Comparison of ENCODE assay signal across 8 mouse cellular contexts in the genomic region with DNA sequence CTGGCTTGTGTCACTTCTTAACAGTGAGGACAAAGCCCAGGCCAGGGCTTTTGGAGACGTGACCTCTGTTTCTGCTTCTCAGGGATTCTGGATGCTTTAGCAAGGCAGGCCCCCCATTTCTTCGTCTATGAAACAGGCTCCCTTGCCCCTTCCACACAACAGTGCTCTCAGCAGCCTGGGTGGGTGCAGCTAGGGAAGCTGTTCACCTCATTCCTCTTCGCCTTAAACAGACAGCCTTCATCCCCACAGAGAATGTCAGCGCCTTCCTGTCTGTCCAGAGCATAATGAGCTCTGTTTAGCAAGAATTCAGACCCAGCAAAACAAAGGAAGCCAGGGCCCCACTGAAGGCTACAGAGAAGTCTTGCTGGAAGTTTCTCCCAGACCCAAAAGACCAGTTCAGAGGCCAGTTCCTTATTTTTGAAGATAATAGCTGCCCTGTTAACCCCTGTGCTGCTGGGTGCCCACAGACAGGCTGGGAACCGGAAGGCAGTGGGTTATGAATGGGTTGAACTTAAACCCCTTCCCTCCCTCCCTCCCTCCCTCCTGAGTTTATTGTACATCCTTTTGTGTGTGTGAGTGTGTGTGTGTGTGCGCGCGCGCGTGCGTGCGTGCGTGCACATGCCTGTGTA. TPM values are rescaled to one million over a fixed set of nuclear protein-coding genes. Genes with fewer than 3 reads are reported as not detected.
DNase-seq lines count a peak whose midpoint lies in the region; ATAC-seq and TF ChIP-seq lines count a peak whose summit lies in the region.

No protein-coding gene starts in this region.

- 59% methylated on average over 13 of the region's 13 CpGs for WGBS in embryonic facial prominence, embryonic 14.5 days
- 45% methylated on average over 13 of the region's 13 CpGs for WGBS in hindbrain, embryonic 12.5 days
- WGBS in liver, embryonic 12.5 days (ENCODE audit: insufficient replicate concordance), result 39% methylated on average over 13 of the region's 13 CpGs
- WGBS in neural tube, embryonic 14.5 days, result 40% methylated on average over 13 of the region's 13 CpGs

- no peak for DNase-seq in layer of hippocampus, adult 2 months (ENCODE audit: low spot score in 2 of 2)
- DNase-seq in layer of hippocampus, postnatal 14 days (ENCODE audit: low spot score in 2 of 2), result no peak
- DNase-seq in embryonic facial prominence, embryonic 14.5 days (ENCODE audit: low spot score), result peak; percentile 52
- DNase-seq in frontal cortex, postnatal 14 days (ENCODE audit: low spot score in 2 of 2), result no peak
- DNase-seq in adrenal gland, postnatal 4 days (ENCODE audit: low spot score in 2 of 2), result no peak

- H3K4me3 ChIP-seq in layer of hippocampus, adult 2 months, result no peak overlapping the region
- no peak overlapping the region for H3K4me3 ChIP-seq in embryonic facial prominence, embryonic 14.5 days (ENCODE audit: low read depth, low read length)
- no peak overlapping the region for H3K4me3 ChIP-seq in hindbrain, embryonic 12.5 days
- H3K4me3 ChIP-seq in liver, embryonic 12.5 days, result no peak overlapping the region
- H3K4me3 ChIP-seq in neural tube, embryonic 14.5 days (ENCODE audit: low read depth, low read length), result no peak overlapping the region

- no peaks in the 10 kb centered on the region for H3K27me3 ChIP-seq in embryonic facial prominence, embryonic 14.5 days (replicated peaks; ENCODE audit: control insufficient read depth, insufficient read depth, low read length)
- no peaks in the 10 kb centered on the region for H3K27me3 ChIP-seq in hindbrain, embryonic 12.5 days
- no peaks in the 10 kb centered on the region for H3K27me3 ChIP-seq in liver, embryonic 12.5 days (replicated peaks)
- H3K27me3 ChIP-seq in neural tube, embryonic 14.5 days (ENCODE audit: control insufficient read depth, insufficient read depth, low read length), result no peaks in the 10 kb centered on the region

- H3K36me3 ChIP-seq in embryonic facial prominence, embryonic 14.5 days (ENCODE audit: control insufficient read depth, insufficient read depth, low read length), result no peaks in the 10 kb centered on the region
- no peaks in the 10 kb centered on the region for H3K36me3 ChIP-seq in hindbrain, embryonic 12.5 days
- no peaks in the 10 kb centered on the region for H3K36me3 ChIP-seq in liver, embryonic 12.5 days
- H3K36me3 ChIP-seq in neural tube, embryonic 14.5 days (ENCODE audit: control insufficient read depth, insufficient read depth, low read length), result no peaks in the 10 kb centered on the region

- H3K4me1 ChIP-seq in embryonic facial prominence, embryonic 14.5 days (ENCODE audit: control insufficient read depth, insufficient read depth, low read length), result peaks cover 35% of the 10 kb centered on the region
- peaks cover 35% of the 10 kb centered on the region for H3K4me1 ChIP-seq in hindbrain, embryonic 12.5 days
- peaks cover 30% of the 10 kb centered on the region for H3K4me1 ChIP-seq in liver, embryonic 12.5 days
- 0 out of 2 replicates have a peak, but pooled peaks cover 16% of the 10 kb centered on the region for H3K4me1 ChIP-seq in neural tube, embryonic 14.5 days (ENCODE audit: control insufficient read depth, insufficient read depth, low read length)

- H3K9ac ChIP-seq in embryonic facial prominence, embryonic 14.5 days (ENCODE audit: low read depth, low read length), result peak overlapping the region; percentile 19; the same call in 1 of the 2 replicates
- no peak overlapping the region for H3K9ac ChIP-seq in hindbrain, embryonic 12.5 days
- no peak overlapping the region for H3K9ac ChIP-seq in liver, embryonic 12.5 days
- no peak overlapping the region for H3K9ac ChIP-seq in neural tube, embryonic 14.5 days (replicated peaks; ENCODE audit: low read depth, low read length)

- no peaks in the 10 kb centered on the region for H3K9me3 ChIP-seq in embryonic facial prominence, embryonic 14.5 days (ENCODE audit: control insufficient read depth, low read length)
- no peaks in the 10 kb centered on the region for H3K9me3 ChIP-seq in hindbrain, embryonic 12.5 days (replicated peaks)
- H3K9me3 ChIP-seq in liver, embryonic 12.5 days (replicated peaks), result no peaks in the 10 kb centered on the region
- no peaks in the 10 kb centered on the region for H3K9me3 ChIP-seq in neural tube, embryonic 14.5 days (ENCODE audit: control insufficient read depth, low read length)

- H3K4me2 ChIP-seq in embryonic facial prominence, embryonic 14.5 days (ENCODE audit: low read depth, low read length), result no peak overlapping the region
- no peak overlapping the region for H3K4me2 ChIP-seq in hindbrain, embryonic 12.5 days (replicated peaks)
- no peak overlapping the region for H3K4me2 ChIP-seq in liver, embryonic 12.5 days
- no peak overlapping the region for H3K4me2 ChIP-seq in neural tube, embryonic 14.5 days (ENCODE audit: low read depth, low read length)

- ATAC-seq in embryonic facial prominence, embryonic 14.5 days (ENCODE audit: low read depth), result no peak
- no peak for ATAC-seq in hindbrain, embryonic 12.5 days (ENCODE audit: low FRiP score)
- ATAC-seq in liver, embryonic 12.5 days, result 0 out of 2 replicates have a peak, but pooled peaks have one; percentile 21
- ATAC-seq in neural tube, embryonic 14.5 days (ENCODE audit: low read depth), result no peak

- TF ChIP-seq CTCF in layer of hippocampus, adult 2 months (conservative IDR thresholded peaks at IDR 0.05), result no peak

- peak overlapping the region; percentile 86 for H3K27ac ChIP-seq in layer of hippocampus, adult 2 months
- peak overlapping the region; percentile 89 for H3K27ac ChIP-seq in embryonic facial prominence, embryonic 14.5 days (replicated peaks; ENCODE audit: low read depth, low read length)
- peak overlapping the region; percentile 36 for H3K27ac ChIP-seq in hindbrain, embryonic 12.5 days
- peak overlapping the region; percentile 81 for H3K27ac ChIP-seq in liver, embryonic 12.5 days
- H3K27ac ChIP-seq in neural tube, embryonic 14.5 days (ENCODE audit: low read depth, low read length), result peak overlapping the region; percentile 55; the same call in 1 of the 2 replicates

RNA-seq across cellular contexts. Expression of gene Tex2, which starts 47.3 kb away (rescaled TPM):
- total RNA-seq in layer of hippocampus, adult 2 months (2021), result 100 to 1,000 TPM; 144 TPM
- total RNA-seq in layer of hippocampus, postnatal 14 days (2021), result 100 to 1,000 TPM; 105 to 120 TPM
- 11.0 and 12.0 TPM in 2 replicates for polyA plus RNA-seq in embryonic facial prominence, embryonic 14.5 days (2014; fragmentation: Nextera tagmentation; extraction: Ambion mirVana)
- 13.3 and 15.5 TPM in 2 replicates for polyA plus RNA-seq in hindbrain, embryonic 12.5 days (2016; fragmentation: Nextera tagmentation; extraction: Ambion mirVana)
- polyA plus RNA-seq in liver, embryonic 12.5 days (2016; fragmentation: Nextera tagmentation; extraction: Ambion mirVana), result 11.3 and 11.7 TPM in 2 replicates
- 37.7 and 39.5 TPM in 2 replicates for polyA plus RNA-seq in neural tube, embryonic 14.5 days (2014; fragmentation: Nextera tagmentation; extraction: Ambion mirVana)
- 10 to 100 TPM; 31.5 to 33.0 TPM for total RNA-seq in adrenal gland, postnatal 4 days (2021)

Comparison
In these comparisons a context has a peak if more than half of its experiments do, and no peak if none do; other contexts are left out.
1. H3K27ac ChIP-seq: peak in every context shown above with its lines; median percentile 89 in embryonic facial prominence, embryonic 14.5 days; 86 in layer of hippocampus, adult 2 months; 81 in liver, embryonic 12.5 days; 55 in neural tube, embryonic 14.5 days; 36 in hindbrain, embryonic 12.5 days.